Mouse (Mus musculus) hindbrain, embryonic 16.5 days (tissue): Measurements from ENCODE around the gene Prps1. TPM values are rescaled to one million over a fixed set of nuclear protein-coding genes. Genes with fewer than 3 reads are reported as not detected.
A peak's percentile ranks its signal among the peaks of the same experiment; 100 is the strongest.
"Not testable (repeated sequence)": the region's sequence is repeated elsewhere in the genome, so short reads cannot be mapped to it uniquely, and the experiment has no call there.

Experiments used
- ATAC-seq: fragments of 200-750 bp; cut with Nextera tagmentation; 2 replicates; pipeline ENCODE4 v1.8.0; 2017; ENCODE audit warnings: moderate TSS enrichment, moderate library complexity
- H3K27ac ChIP-seq: fragments of 300-500 bp; sonication (generic); 2 replicates; pipeline ENCODE4 v1.5.1; 2014; ENCODE audit warnings: low read depth, mild to moderate bottlenecking, control low read depth, low read length, moderate library complexity
- H3K27me3 ChIP-seq: fragments of 300-500 bp; sonication (generic); replicated peaks from 2 replicates; pipeline ENCODE4 v1.6.1; 2014; ENCODE audit warnings: low read length; ENCODE audit not compliant: control insufficient read depth, insufficient read depth
- H3K36me3 ChIP-seq: fragments of 300-500 bp; sonication (generic); 2 replicates; pipeline ENCODE4 v1.6.1; 2014; ENCODE audit warnings: mild to moderate bottlenecking, low read length, moderate library complexity, mixed read lengths; ENCODE audit not compliant: control insufficient read depth, insufficient read depth
- H3K4me1 ChIP-seq: fragments of 300-500 bp; sonication (generic); 2 replicates; pipeline ENCODE4 v1.6.1; 2014; ENCODE audit warnings: low read depth, low read length; ENCODE audit not compliant: control insufficient read depth, insufficient read depth
- H3K4me2 ChIP-seq: fragments of 300-500 bp; sonication (generic); 2 replicates; pipeline ENCODE4 v1.6.1; 2014; ENCODE audit warnings: mild to moderate bottlenecking, low read length, control low read depth, moderate library complexity
- H3K4me3 ChIP-seq: fragments of 300-500 bp; sonication (generic); 2 replicates; pipeline ENCODE4 v1.5.1; 2014; ENCODE audit warnings: mild to moderate bottlenecking, low read length, control low read depth, moderate library complexity
- H3K9ac ChIP-seq: fragments of 300-500 bp; sonication (generic); 2 replicates; pipeline ENCODE4 v1.6.1; 2014; ENCODE audit warnings: low read depth, mild to moderate bottlenecking, control low read depth, low read length, moderate library complexity
- H3K9me3 ChIP-seq: fragments of 300-500 bp; sonication (generic); 2 replicates; pipeline ENCODE4 v1.6.1; 2014; ENCODE audit warnings: mild to moderate bottlenecking, low read length, moderate library complexity; ENCODE audit not compliant: control insufficient read depth
- WGBS: fragments of 180-500 bp; shearing (Covaris S2); extraction: QIAGEN DNeasy Blood & Tissue Kit; methylation state at CpG from one replicate; pipeline ENCODE4 v1.1.7; 2014; 5-methylcytosine and 5-hydroxymethylcytosine counted together
- polyA plus RNA-seq: library from polyadenylated mRNA; unstranded; fragments of >200 nt; fragmentation: Nextera tagmentation; extraction: Ambion mirVana; gene quantifications from 2 replicates; pipeline ENCODE4 v1.2.1, GENCODE M21; 2015

The Prps1 gene
- polyA plus RNA-seq, 1 experiment from 2014 or later, result 94.0 TPM

- Histone ChIP-seq H3K4me1 (no peaks in the 10 kb centered on the region), H3K9me3 (no peaks in the 10 kb centered on the region), H3K27me3 (peaks cover 10% of the 10 kb centered on the region), H3K4me3 (no peak overlapping the region), H3K4me2 (no peak overlapping the region), H3K36me3 (no peaks in the 10 kb centered on the region), H3K27ac (no peak overlapping the region), H3K9ac (no peak overlapping the region)
- no peak for ATAC-seq
- WGBS, result 63% methylated on average over 7 of the region's 7 CpGs
Measured at GRCm38 (mm10) chrX:140493527-140494029, 37.2 kb downstream of the Prps1 start.

DNA sequence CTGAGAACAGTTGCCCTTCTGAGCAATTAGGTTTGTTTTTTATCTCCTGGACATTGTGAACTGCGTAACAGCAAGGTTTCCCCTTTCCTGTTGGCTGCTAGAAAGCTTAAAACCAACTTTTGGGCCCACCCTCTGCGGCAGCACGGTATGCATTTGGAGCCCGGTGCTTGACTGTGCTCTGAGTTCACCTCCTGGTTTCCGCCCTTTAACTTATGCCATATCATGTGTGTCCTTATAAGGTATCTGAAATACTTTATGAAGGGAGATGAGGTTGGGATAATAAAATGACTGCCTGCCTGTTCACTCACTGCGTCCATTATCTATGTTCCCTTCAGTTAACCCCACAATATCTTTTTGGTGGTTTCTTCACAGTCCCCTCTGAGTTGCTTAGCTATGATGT is 37.8 kb downstream of the Prps1 start:
- no peak overlapping the region for H3K9ac ChIP-seq
- 92% methylated on average over 6 of the region's 6 CpGs for WGBS
- no peaks in the 10 kb centered on the region for H3K9me3 ChIP-seq
- H3K4me3 ChIP-seq, result no peak overlapping the region
- H3K4me2 ChIP-seq, result no peak overlapping the region
- no peaks in the 10 kb centered on the region for H3K36me3 ChIP-seq
- H3K27ac ChIP-seq, result no peak overlapping the region
- H3K27me3 ChIP-seq, result peaks cover 10% of the 10 kb centered on the region
- no peaks in the 10 kb centered on the region for H3K4me1 ChIP-seq
- no peak for ATAC-seq

GRCm38 (mm10) chrX:140498431-140498830 is 42.0 kb downstream of the Prps1 start:
- ATAC-seq, H3K36me3 ChIP-seq, H3K4me2 ChIP-seq: not testable (repeated sequence)

GRCm38 (mm10) chrX:140500306-140500705 is 43.9 kb downstream of the Prps1 start:
- Histone ChIP-seq H3K4me2 (no peak overlapping the region), H3K27me3 (0 out of 2 replicates have a peak, but pooled peaks cover 2% of the 10 kb centered on the region), H3K9me3 (no peaks in the 10 kb centered on the region), H3K4me3 (no peak overlapping the region), H3K4me1 (no peaks in the 10 kb centered on the region), H3K9ac (no peak overlapping the region), H3K36me3 (no peaks in the 10 kb centered on the region), H3K27ac (no peak overlapping the region)
- 76% methylated on average over 5 of the region's 5 CpGs for WGBS
- ATAC-seq, result no peak

More at GRCm38 (mm10) chrX:140498431-140498830, 42.0 kb downstream of the Prps1 start:
- H3K27ac ChIP-seq, H3K27me3 ChIP-seq, H3K9ac ChIP-seq, H3K4me3 ChIP-seq, H3K9me3 ChIP-seq, H3K4me1 ChIP-seq: not testable (repeated sequence)
- WGBS, result 77% methylated on average over 4 of the region's 4 CpGs

DNA sequence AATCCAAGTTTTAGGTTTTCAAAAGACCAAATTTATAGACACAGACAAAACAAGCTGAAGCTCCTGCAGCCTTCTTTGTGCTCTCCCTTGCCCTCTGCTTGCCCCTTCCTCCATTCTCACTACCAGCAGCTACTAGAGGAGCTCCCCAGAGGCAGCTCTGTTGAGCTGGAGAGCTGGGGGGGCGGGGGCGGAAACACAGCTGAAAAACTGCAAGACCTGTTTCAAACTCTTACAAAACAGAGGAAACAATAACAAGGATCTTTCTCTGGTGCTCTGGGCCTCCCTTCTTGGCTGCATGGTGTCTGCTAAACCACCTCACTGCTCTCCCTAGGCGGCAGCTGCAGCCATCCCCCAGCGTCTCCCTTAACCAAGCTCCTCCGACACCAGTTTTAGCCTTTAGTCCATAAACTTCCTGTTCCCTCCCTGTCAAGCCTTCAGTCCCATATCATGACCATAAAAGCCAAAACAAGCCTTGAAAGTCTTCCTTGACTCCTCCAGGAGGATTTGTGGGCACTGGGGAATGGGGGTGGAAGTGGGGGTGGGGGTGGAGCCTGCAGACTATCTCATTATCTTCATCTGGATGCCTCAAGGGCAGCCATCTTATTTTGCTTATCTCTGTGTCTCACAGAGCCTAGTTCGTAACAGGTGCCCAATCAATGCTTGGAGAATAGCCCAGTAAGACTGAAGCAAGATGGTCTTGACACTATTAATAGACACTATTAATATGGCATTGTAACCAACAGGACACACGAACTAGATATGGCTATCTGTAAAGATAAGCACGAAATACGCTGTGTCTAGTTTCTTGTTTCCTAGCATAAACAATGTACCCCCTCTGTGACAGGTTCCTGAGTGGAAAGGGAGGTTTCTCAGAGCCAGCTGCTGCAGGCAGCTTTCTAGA is 45.2 kb downstream of the Prps1 start:
- H3K4me1 ChIP-seq, result no peaks in the 10 kb centered on the region
- WGBS, result 76% methylated on average over 9 of the region's 9 CpGs

GRCm38 (mm10) chrX:140503905-140504304 is 47.5 kb downstream of the Prps1 start:
- Histone ChIP-seq H3K4me1 (no peaks in the 10 kb centered on the region), H3K9me3 (no peaks in the 10 kb centered on the region), H3K9ac (no peak overlapping the region), H3K36me3 (no peaks in the 10 kb centered on the region), H3K4me3 (no peak overlapping the region), H3K27me3 (no peaks in the 10 kb centered on the region; the same call in 1 of the 2 replicates), H3K27ac (no peak overlapping the region), H3K4me2 (no peak overlapping the region)
- WGBS, result 12% methylated on average over 7 of the region's 7 CpGs
- no peak; the same call in 1 of the 2 replicates for ATAC-seq

More for the DNA sequence above, 45.2 kb downstream of the Prps1 start:
- Histone ChIP-seq H3K9me3 (no peaks in the 10 kb centered on the region), H3K36me3 (no peaks in the 10 kb centered on the region), H3K27ac (no peak overlapping the region), H3K9ac (no peak overlapping the region), H3K27me3 (peaks cover 2% of the 10 kb centered on the region; the same call in 1 of the 2 replicates), H3K4me3 (no peak overlapping the region), H3K4me2 (no peak overlapping the region)
- no peak for ATAC-seq

- Histone ChIP-seq H3K9ac (no peak overlapping the region), H3K4me2 (no peak overlapping the region), H3K9me3 (no peaks in the 10 kb centered on the region), H3K27me3 (no peaks in the 10 kb centered on the region; the same call in 1 of the 2 replicates), H3K36me3 (no peaks in the 10 kb centered on the region), H3K4me1 (0 out of 2 replicates have a peak, but pooled peaks cover under 1% of the 10 kb centered on the region), H3K4me3 (no peak overlapping the region), H3K27ac (no peak overlapping the region)
- ATAC-seq, result peak; percentile 73; the same call in 1 of the 2 replicates
- WGBS, result 34% methylated on average over 15 of the region's 15 CpGs
Measured at GRCm38 (mm10) chrX:140505497-140506238, 49.3 kb downstream of the Prps1 start.

DNA sequence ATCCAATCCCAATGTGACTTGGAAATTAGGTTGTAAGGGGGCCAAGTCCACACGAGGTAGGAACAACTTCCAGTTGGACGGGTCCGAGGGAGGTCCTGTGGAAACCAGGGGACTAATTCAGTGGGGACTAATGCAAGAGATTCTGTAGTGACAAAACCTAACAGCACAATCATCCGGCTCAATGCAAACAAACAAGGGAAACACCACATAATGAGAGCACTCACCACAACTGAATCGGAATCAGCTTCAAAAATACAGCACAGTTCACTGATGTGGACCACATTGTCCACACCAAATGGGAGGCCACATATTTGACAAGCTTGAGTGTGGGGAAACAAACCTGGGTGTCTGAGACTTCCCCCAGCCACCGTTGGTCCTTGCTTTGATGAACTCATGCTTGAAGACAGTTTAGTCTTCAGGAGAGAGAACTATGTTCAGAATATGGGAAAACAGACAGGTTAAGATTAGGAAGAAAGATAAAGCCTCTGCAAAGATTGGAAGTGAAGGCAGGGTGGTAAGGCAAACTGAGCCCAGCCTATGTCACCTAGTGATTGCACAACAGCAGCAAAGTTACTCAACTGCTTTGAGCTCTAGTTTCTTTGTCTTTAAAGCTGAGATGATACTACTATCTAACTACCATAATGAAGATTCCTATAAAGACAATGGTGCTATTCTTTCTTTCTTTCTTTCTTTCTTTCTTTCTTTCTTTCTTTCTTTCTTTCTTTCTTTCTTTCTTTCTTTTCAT is 50.2 kb downstream of the Prps1 start:
- 65% methylated on average over 6 of the region's 6 CpGs for WGBS
- H3K36me3 ChIP-seq, result no peaks in the 10 kb centered on the region
- H3K4me3 ChIP-seq, result no peak overlapping the region
- H3K27ac ChIP-seq, result no peak overlapping the region
- H3K4me1 ChIP-seq, result 0 out of 2 replicates have a peak, but pooled peaks cover 2% of the 10 kb centered on the region
- no peaks in the 10 kb centered on the region; the same call in 1 of the 2 replicates for H3K27me3 ChIP-seq
- H3K4me2 ChIP-seq, result no peak overlapping the region
- no peaks in the 10 kb centered on the region for H3K9me3 ChIP-seq
- no peak overlapping the region for H3K9ac ChIP-seq
- no peak for ATAC-seq
